Comparison of ENCODE assay signal across 12 mouse cellular contexts in the genomic region with DNA sequence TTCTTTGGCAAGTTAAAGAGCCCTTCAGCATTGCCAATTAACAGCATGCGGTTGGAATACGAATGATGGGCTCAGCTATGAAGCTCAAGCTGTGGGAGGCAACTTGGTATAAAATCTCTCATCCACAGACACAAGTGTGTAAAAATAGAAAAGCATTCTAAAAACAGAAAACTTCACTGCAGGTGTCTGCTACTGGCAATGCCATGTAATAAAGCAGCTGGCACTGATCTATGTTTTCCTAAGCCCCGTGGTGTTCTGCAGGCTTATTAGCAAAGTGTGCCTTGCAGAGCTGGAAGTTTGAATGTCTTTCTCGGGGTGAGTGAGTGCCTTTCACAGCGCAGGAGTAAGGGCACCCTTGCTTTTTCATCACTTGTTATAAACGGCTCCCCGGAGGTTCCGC.
DNase-seq lines count a peak whose midpoint lies in the region; ATAC-seq and TF ChIP-seq lines count a peak whose summit lies in the region.
"Had no signal": no experiment of that assay in that cellular context is flagged by ENCODE, and none has a peak within 500 bp of the region (broad histone marks: within the 10 kb centered on the region; RNA-seq: fewer than 3 reads in every experiment).

No protein-coding gene starts in this region.

- intact Hi-C loops in left cerebral cortex, postnatal 25 days (cut with DNase I) = no loop called here

- no peak overlapping the region for H3K9ac ChIP-seq in forebrain, embryonic 15.5 days (replicated peaks)
- no peak overlapping the region for H3K9ac ChIP-seq in forebrain, postnatal 0 days
- H3K9ac ChIP-seq: limb, embryonic 13.5 days had no signal

- H3K4me3 ChIP-seq in forebrain, embryonic 15.5 days = no peak overlapping the region
- no peak overlapping the region for H3K4me3 ChIP-seq in forebrain, embryonic 10.5 days
- no peak overlapping the region for H3K4me3 ChIP-seq in forebrain, postnatal 0 days (ENCODE audit: low read depth, low read length)
- H3K4me3 ChIP-seq: heart, embryonic 10.5 days; limb, embryonic 13.5 days had no signal

- no peaks in the 10 kb centered on the region for H3K9me3 ChIP-seq in forebrain, embryonic 15.5 days
- no peaks in the 10 kb centered on the region for H3K9me3 ChIP-seq in forebrain, embryonic 10.5 days
- no peaks in the 10 kb centered on the region for H3K9me3 ChIP-seq in forebrain, postnatal 0 days (ENCODE audit: low read length)
- H3K9me3 ChIP-seq: heart, embryonic 10.5 days; limb, embryonic 13.5 days had no signal

- H3K4me1 ChIP-seq in forebrain, embryonic 15.5 days = peaks cover 7% of the 10 kb centered on the region; the same call in 1 of the 2 replicates
- H3K4me1 ChIP-seq in forebrain, embryonic 10.5 days = no peaks in the 10 kb centered on the region
- H3K4me1 ChIP-seq in forebrain, postnatal 0 days (ENCODE audit: insufficient read depth) = no peaks in the 10 kb centered on the region
- H3K4me1 ChIP-seq: heart, embryonic 10.5 days; limb, embryonic 13.5 days had no signal

- peak; percentile 77 for ATAC-seq in forebrain, embryonic 15.5 days (replicated peaks)
- peak; percentile 84 for ATAC-seq in forebrain, postnatal 0 days
- ATAC-seq in megakaryocyte, adult 5-6 weeks (ENCODE audit: poor library complexity, severe bottlenecking) = no peak
- ATAC-seq: lung, postnatal 0 days had no signal

- H3K27ac ChIP-seq in forebrain, embryonic 15.5 days (replicated peaks) = no peak overlapping the region; the same call in 1 of the 2 replicates
- H3K27ac ChIP-seq in forebrain, embryonic 10.5 days = no peak overlapping the region
- H3K27ac ChIP-seq in forebrain, postnatal 0 days (ENCODE audit: low read depth, low read length) = no peak overlapping the region
- H3K27ac ChIP-seq: heart, embryonic 10.5 days; limb, embryonic 13.5 days had no signal

- 49% methylated on average over 8 of the region's 8 CpGs for WGBS in forebrain, embryonic 15.5 days
- 87% methylated on average over 8 of the region's 8 CpGs for WGBS in forebrain, embryonic 10.5 days
- WGBS in forebrain, postnatal 0 days = 35% methylated on average over 8 of the region's 8 CpGs

- no peak for TF ChIP-seq CTCF in forebrain, postnatal 0 days (IDR thresholded peaks at IDR 0.05; ENCODE audit: low read depth)

- no peak for DNase-seq in forebrain, embryonic 10.5 days (ENCODE audit: extremely low spot score, low spot score)
- DNase-seq in Muller cell, postnatal 12 days (ENCODE audit: inconsistent ontology term) = peak; percentile 26
- DNase-seq in forebrain, postnatal 0 days = peak; percentile 60
- peak; percentile 18 to 55 for DNase-seq in left cerebral cortex, postnatal 25 days (ENCODE audit: low spot score in 2 of 2)
- no peak for DNase-seq in gastrocnemius, adult 18-20 months (ENCODE audit: low spot score)
- DNase-seq in spleen, adult 12 weeks (ENCODE audit: low spot score) = no peak
- DNase-seq: kidney, adult 2 months had no signal

- H3K4me2 ChIP-seq in forebrain, embryonic 15.5 days (replicated peaks) = no peak overlapping the region
- no peak overlapping the region for H3K4me2 ChIP-seq in forebrain, postnatal 0 days (ENCODE audit: low read depth)
- H3K4me2 ChIP-seq: limb, embryonic 13.5 days had no signal

- H3K27me3 ChIP-seq in forebrain, embryonic 15.5 days = no peaks in the 10 kb centered on the region
- no peaks in the 10 kb centered on the region for H3K27me3 ChIP-seq in forebrain, embryonic 10.5 days (ENCODE audit: poor library complexity, severe bottlenecking)
- H3K27me3 ChIP-seq in forebrain, postnatal 0 days (ENCODE audit: insufficient read depth, low read length) = no peaks in the 10 kb centered on the region
- H3K27me3 ChIP-seq: limb, embryonic 13.5 days had no signal

- no peaks in the 10 kb centered on the region for H3K36me3 ChIP-seq in forebrain, embryonic 15.5 days
- no peaks in the 10 kb centered on the region for H3K36me3 ChIP-seq in forebrain, embryonic 10.5 days (replicated peaks)
- H3K36me3 ChIP-seq in forebrain, postnatal 0 days (ENCODE audit: insufficient read depth) = no peaks in the 10 kb centered on the region
- H3K36me3 ChIP-seq: heart, embryonic 10.5 days; limb, embryonic 13.5 days had no signal

Comparison
In these comparisons a context has a peak if more than half of its experiments do, and no peak if none do; other contexts are left out.
1. DNase-seq: peak in Muller cell, postnatal 12 days (single experiment), forebrain, postnatal 0 days (single experiment) and left cerebral cortex, postnatal 25 days (2 of 2); none in forebrain, embryonic 10.5 days (single experiment), gastrocnemius, adult 18-20 months (single experiment) and spleen, adult 12 weeks (single experiment).